Mouse (Mus musculus) kidney, adult 2 months (tissue): ENCODE measurements around the gene Kcna4. TPM values are rescaled to one million over a fixed set of nuclear protein-coding genes. Genes with fewer than 3 reads are reported as not detected.

Experiments
- DNase-seq: peaks from one replicate; pipeline ENCODE4 v3.0.0; 2021
- H3K27ac ChIP-seq: fragments of 200-500 bp; 2 replicates; pipeline ENCODE4 v1.5.1; 2012; ENCODE audit warnings: low read depth, low read length, control low read depth, inconsistent platforms; ENCODE audit not compliant: insufficient read depth
- H3K27me3 ChIP-seq: fragments of 200-500 bp; replicated peaks from 2 replicates; pipeline ENCODE4 v1.6.1; 2012; ENCODE audit warnings: mild to moderate bottlenecking, moderate library complexity, low read length, inconsistent platforms; ENCODE audit not compliant: control insufficient read depth, insufficient read depth
- H3K36me3 ChIP-seq: fragments of 200-500 bp; 2 replicates; pipeline ENCODE4 v1.6.1; 2012; ENCODE audit warnings: mild to moderate bottlenecking, moderate library complexity, low read length, inconsistent platforms; ENCODE audit not compliant: control insufficient read depth, insufficient read depth
- H3K4me1 ChIP-seq: fragments of 200-500 bp; 2 replicates; pipeline ENCODE4 v1.6.1; 2011; ENCODE audit warnings: low read length; ENCODE audit not compliant: control insufficient read depth, insufficient read depth
- H3K4me3 ChIP-seq: fragments of 200-500 bp; 2 replicates; pipeline ENCODE4 v1.5.1; 2011; ENCODE audit warnings: mild to moderate bottlenecking, low read depth, low read length, control low read depth; ENCODE audit not compliant: insufficient read depth
- CTCF ChIP-seq: fragments of 200-500 bp; conservative IDR thresholded peaks from 2 replicates; pipeline ENCODE4 v1.5.1; 2011; ENCODE audit warnings: low read depth, mild to moderate bottlenecking, control low read depth, low read length, moderate library complexity, mixed read lengths; ENCODE audit not compliant: insufficient read depth, insufficient read length
- POLR2A ChIP-seq: fragments of 200-500 bp; IDR thresholded peaks from one replicate; pipeline ENCODE4 v1.6.1; 2011; ENCODE audit warnings: low read depth, low read length, control low read depth
- WGBS: fragments of 180-500 bp; shearing (Covaris S2); methylation state at CpG from one replicate; pipeline ENCODE4 v1.1.7; 2018; 5-methylcytosine and 5-hydroxymethylcytosine counted together
- polyA plus RNA-seq: library from polyadenylated mRNA; depleted of rRNA; stranded (reverse); fragments of >200 nt; gene quantifications from 2 replicates; pipeline ENCODE4 v1.2.3, GENCODE M21; 2012; rRNA removed

Gene Kcna4
- not detected in 2 replicates for polyA plus RNA-seq

DNA sequence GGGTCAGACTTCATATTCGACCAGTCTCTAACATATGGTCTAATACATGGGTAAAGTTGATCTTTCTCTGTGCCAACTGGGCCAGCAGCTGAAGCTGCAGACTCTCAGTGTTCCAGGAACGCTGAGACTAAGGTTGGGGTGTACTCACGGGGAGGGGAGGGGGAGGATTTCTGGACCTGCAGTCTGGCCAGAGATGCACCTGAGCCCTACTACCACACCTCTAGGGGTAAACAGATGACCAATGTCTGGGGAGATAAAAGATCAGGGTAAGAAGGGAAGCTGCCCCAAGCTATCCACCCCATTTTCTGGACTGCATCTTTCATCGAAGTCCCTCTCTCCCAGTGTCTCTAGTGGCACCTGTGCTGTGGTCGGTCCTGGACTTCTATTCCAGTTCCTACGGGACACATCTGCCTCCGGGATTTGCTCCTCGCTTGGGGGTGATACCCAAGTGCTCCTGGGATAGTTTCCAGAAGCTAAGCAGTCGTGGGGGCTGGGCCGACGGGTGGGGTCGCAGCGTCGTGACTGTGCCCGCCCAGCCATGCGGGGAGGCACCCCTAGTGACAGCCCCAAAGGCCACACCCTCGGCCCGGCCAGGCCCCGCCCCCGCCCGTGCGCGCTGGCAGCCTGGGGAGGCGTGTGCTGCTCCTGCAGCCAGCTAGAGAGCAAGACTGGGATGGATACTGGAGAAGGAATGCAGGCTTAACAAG is at the start of gene Kcna4:
Gene Kcna4, plus strand, starts transcription at position 650 of the 707 bp plus-strand sequence.
- WGBS = 5% methylated on average over 24 of the region's 24 CpGs
- Histone ChIP-seq H3K4me3 (no peak within 1 kb of the TSS), H3K27ac (no peak within 1 kb of the TSS), H3K36me3 (no peaks in the 10 kb centered on the region), H3K4me1 (no peaks in the 10 kb centered on the region), H3K27me3 (0 out of 2 replicates have a peak, but pooled peaks cover 1% of the 10 kb centered on the region)
- TF ChIP-seq CTCF = no peak
- no peak for DNase-seq

- 54% methylated on average over 3 of the region's 3 CpGs for WGBS
- Histone ChIP-seq H3K4me1 (no peaks in the 10 kb centered on the region), H3K4me3 (no peak overlapping the region), H3K36me3 (no peaks in the 10 kb centered on the region), H3K27me3 (no peaks in the 10 kb centered on the region), H3K27ac (no peak overlapping the region)
- TF ChIP-seq CTCF = no peak
- TF ChIP-seq POLR2A = no peak
- no peak for DNase-seq
Observed at GRCm38 (mm10) chr2:107258091-107258490, 32.3 kb upstream of the Kcna4 start.

DNA sequence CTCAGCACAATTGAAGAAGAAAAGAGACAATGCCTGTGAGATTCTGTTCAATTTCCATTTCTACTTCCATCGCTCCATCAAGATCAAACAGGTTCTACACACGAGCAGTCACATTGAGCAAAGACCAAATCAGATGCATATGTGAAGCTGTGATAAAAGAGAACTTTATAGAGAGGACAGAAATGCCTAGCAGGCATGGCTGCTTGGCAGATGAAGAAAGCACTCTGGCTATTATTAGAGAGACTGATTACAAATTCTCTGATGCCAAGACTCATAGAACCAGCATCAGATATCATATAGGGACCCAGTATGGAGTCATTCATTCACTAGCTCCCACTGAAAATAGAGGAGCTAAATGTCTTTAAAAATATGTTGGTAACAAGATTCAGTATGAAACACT is 24.2 kb upstream of the Kcna4 start:
- no peak for DNase-seq
- WGBS = 63% methylated on average over 2 of the region's 2 CpGs
- Histone ChIP-seq H3K4me3 (no peak overlapping the region), H3K27me3 (no peaks in the 10 kb centered on the region), H3K4me1 (no peaks in the 10 kb centered on the region), H3K27ac (no peak overlapping the region), H3K36me3 (no peaks in the 10 kb centered on the region)
- TF ChIP-seq CTCF = no peak
- no peak for TF ChIP-seq POLR2A

GRCm38 (mm10) chr2:107270050-107270449 is 20.4 kb upstream of the Kcna4 start:
- Histone ChIP-seq H3K4me3 (no peak overlapping the region), H3K4me1 (no peaks in the 10 kb centered on the region), H3K27ac (no peak overlapping the region), H3K27me3 (no peaks in the 10 kb centered on the region), H3K36me3 (no peaks in the 10 kb centered on the region)
- no peak for TF ChIP-seq CTCF
- no peak for TF ChIP-seq POLR2A
- DNase-seq = no peak
- WGBS = 76% methylated on average over 3 of the region's 3 CpGs

DNA sequence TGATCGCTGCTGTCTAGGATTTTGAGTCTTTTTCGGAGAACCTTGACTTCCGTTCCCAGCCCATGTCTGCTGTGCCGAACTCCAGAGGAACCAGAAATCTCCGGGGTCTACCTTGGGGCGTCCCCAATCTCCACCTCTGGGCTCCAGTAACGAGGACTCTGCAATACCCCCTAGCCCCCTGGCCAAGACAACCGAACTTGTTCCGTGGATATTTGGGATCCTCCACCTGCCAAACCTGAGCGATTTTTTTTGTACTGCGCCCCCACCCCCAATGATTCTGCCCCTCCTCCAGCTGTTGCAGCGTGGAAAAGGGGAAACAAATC is 219 bp downstream of the Kcna4 start:
- WGBS = 0% methylated on average over 12 of the region's 12 CpGs
- TF ChIP-seq CTCF (no peak), POLR2A (no peak)
- no peak overlapping the region for H3K27ac ChIP-seq
- no peaks in the 10 kb centered on the region for H3K36me3 ChIP-seq
- 0 out of 2 replicates have a peak, but pooled peaks cover 1% of the 10 kb centered on the region for H3K27me3 ChIP-seq
- DNase-seq = no peak
- H3K4me1 ChIP-seq = no peaks in the 10 kb centered on the region
- H3K4me3 ChIP-seq = no peak overlapping the region

GRCm38 (mm10) chr2:107291142-107291541 is 703 bp downstream of the Kcna4 start:
- Histone ChIP-seq H3K27ac (no peak overlapping the region), H3K4me1 (no peaks in the 10 kb centered on the region), H3K4me3 (no peak overlapping the region), H3K27me3 (0 out of 2 replicates have a peak, but pooled peaks cover 1% of the 10 kb centered on the region), H3K36me3 (no peaks in the 10 kb centered on the region)
- WGBS = 7% methylated on average over 16 of the region's 16 CpGs
- no peak for TF ChIP-seq POLR2A
- no peak for TF ChIP-seq CTCF
- DNase-seq = no peak

DNA sequence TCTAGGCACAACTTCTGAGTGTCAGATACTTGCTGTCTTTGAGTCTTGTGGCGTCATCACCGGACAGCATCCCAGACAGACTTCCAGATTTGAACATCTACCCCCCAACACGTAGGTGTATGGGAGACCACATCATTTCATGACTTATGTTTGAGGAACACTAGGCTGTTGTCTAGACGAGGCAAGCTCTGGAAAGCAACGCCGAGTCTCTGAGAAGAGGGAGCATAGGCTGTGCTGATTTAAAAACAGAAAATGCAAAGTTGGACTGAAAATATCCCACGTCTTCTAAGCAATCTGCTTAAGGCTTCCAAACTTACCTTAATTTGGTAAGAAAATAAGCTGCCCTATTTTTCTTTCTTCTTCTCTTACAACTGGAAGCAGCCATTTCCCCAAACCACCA is 4.1 kb downstream of the Kcna4 start:
- no peak overlapping the region for H3K27ac ChIP-seq
- TF ChIP-seq POLR2A (no peak), CTCF (no peak)
- no peaks in the 10 kb centered on the region for H3K36me3 ChIP-seq
- WGBS = 87% methylated on average over 7 of the region's 7 CpGs
- DNase-seq = no peak
- no peak overlapping the region for H3K4me3 ChIP-seq
- H3K27me3 ChIP-seq = 0 out of 2 replicates have a peak, but pooled peaks cover 1% of the 10 kb centered on the region
- no peaks in the 10 kb centered on the region for H3K4me1 ChIP-seq

DNA sequence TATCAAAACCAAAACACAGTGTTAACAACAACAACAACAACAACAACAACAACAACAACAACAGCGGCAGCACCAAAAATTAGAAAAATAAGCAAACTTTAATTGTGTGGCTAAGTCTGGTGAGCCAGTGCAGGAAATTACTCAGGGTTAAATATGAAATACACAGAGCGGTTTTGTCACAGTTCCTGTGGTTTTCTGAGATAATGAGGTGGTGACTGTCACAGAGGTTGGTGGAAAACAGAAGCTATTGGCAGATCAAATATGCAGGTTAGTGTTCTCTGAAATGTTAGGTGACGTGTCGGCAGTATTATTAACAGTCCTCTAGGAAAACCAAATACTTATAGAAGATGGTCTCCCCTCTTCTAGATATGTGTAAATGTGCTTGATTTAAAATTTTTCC is 11.4 kb downstream of the Kcna4 start:
- Histone ChIP-seq H3K27ac (no peak overlapping the region), H3K27me3 (no peaks in the 10 kb centered on the region), H3K36me3 (no peaks in the 10 kb centered on the region), H3K4me1 (no peaks in the 10 kb centered on the region), H3K4me3 (no peak overlapping the region)
- WGBS = 82% methylated on average over 4 of the region's 4 CpGs
- TF ChIP-seq POLR2A (no peak), CTCF (no peak)
- DNase-seq = no peak
